Mouse (Mus musculus): ENCODE data around the gene Gtf3c5.

Gene Gtf3c5

DNA sequence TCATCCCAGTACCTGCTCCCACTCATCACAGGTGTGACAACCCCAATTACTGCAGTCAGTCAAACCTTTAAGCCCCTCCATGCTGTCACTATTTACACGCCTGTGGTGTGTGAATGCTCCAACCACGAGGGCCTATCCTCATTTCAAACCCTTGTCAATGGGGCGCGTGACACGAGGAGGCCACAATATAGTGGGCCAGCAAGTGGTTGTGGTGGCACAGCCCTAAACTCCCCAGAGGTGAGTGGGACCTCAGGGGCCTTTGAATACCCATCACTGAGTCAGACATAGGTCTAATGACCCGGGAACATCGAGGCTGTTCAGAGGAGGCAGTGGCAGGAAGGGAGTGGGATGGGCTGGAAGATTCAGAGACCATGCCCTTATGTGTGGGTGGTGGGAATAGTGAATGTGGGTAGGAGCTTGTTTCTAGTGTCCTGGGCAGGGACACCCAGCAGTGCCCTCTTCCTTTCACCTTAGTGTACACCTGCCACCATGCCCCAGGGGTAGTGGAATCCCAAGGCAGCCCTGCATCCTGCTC is 49.6 kb downstream of the Gtf3c5 start:
- DNase-seq, result peak in 1 of 2 experiments; percentile 45

- DNase-seq, result peak; percentile 78 to 85
Measured at GRCm38 (mm10) chr2:28532938-28533771, 50.4 kb downstream of the Gtf3c5 start.

DNA sequence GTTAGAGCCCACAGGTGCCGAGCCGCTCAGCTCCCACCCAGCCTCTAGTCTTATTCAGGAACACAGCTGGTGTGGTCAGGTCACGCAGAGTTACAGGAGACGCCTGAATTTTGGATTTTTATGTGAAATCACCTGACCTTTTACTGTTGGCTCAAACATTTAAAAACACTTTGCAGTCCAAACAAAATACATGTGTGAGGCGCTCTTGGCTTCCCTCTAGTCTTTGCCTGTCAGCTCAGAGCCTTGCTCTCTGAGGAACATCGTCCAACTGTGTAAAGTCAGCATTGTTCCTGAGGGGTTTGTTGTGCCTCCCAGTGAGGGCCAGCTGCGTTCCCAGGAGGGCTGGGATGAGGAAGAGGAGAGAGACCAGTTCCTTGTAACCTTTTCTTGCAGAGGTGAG is 53.2 kb downstream of the Gtf3c5 start:
- no peak for DNase-seq

- DNase-seq, result no peak
Measured at GRCm38 (mm10) chr2:28529856-28530255, 53.7 kb downstream of the Gtf3c5 start.

- peak in 1 of 2 experiments; percentile 36 for DNase-seq
Measured at GRCm38 (mm10) chr2:28528354-28528730, 55.2 kb downstream of the Gtf3c5 start.

- peak; percentile 20 to 47 for DNase-seq
Measured at GRCm38 (mm10) chr2:28527436-28528353, 55.9 kb downstream of the Gtf3c5 start.

- DNase-seq, result peak; percentile 16 to 24
Measured at GRCm38 (mm10) chr2:28525943-28526876, 57.3 kb downstream of the Gtf3c5 start.

GRCm38 (mm10) chr2:28525219-28525942 is 58.2 kb downstream of the Gtf3c5 start:
- DNase-seq, result peak; percentile 49 to 62

GRCm38 (mm10) chr2:28524406-28524805 is 59.1 kb downstream of the Gtf3c5 start:
- DNase-seq, result peak; percentile 9 to 15

- peak; percentile 79 to 82 for DNase-seq
Measured at GRCm38 (mm10) chr2:28523643-28524117, 59.9 kb downstream of the Gtf3c5 start.

DNA sequence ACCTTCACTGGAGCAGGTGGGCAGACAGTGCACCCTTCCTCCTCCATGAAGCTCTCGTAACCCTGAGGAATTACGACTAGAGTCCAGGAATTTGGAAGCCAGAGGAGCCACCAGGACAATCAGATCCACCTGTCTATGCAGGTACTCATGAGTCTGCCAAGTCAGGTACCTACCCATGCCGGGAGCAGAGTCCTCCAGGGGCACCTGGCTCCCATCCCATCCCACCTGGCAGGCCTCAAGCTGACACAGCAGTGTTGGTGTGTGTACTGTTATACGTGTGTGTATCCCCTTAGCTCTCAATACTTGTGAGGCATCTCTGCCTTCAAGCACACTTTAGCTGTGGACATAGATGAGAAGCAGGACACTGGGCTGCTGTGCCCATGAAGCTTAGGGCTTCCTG is 61.4 kb downstream of the Gtf3c5 start:
- DNase-seq, result peak; percentile 46 to 56

GRCm38 (mm10) chr2:28521571-28522151 is 61.9 kb downstream of the Gtf3c5 start:
- peak; percentile 44 to 56 for DNase-seq

GRCm38 (mm10) chr2:28520581-28520980 is 63.0 kb downstream of the Gtf3c5 start:
- DNase-seq, result peak; percentile 66 to 75

- DNase-seq, result no peak
Measured at GRCm38 (mm10) chr2:28518231-28518630, 65.3 kb downstream of the Gtf3c5 start.

DNA sequence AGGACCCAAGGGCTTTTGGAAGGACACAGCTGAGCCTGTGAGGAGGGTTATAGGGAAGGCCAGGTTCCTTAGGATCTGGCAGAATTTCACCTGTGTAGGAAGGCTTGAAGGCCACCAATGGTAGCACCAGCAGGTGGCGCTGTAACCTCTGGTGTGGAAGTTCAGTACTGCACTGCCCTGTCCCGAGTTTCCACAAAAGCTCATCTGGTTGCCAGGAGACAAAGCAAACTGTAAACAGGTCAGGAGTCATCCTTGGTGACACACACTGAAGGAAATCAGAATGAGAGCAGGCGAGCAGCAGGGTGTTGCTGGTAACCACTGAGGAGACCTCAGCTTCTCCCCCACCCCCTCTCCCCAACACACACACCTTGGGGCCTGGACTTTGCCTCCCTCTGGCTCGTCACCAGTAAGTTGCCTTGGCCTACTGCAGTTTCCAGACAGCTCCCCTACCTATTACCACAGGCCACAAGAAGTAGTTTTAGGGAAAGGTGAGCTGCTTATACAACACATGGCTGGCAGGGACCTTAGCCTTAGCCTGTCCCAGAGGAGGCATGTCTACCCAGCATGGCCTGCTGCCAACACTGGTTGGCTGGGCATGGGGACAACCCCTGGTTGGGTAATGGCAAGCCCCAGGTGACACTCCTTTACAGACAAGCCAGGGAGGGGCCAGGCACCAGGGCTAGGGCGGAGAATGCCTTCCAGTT is 66.2 kb downstream of the Gtf3c5 start:
- DNase-seq, result peak; percentile 81 to 83
